Mouse (Mus musculus) Patski (cell line): ENCODE data around the gene Fus. TPM values are rescaled to one million over a fixed set of nuclear protein-coding genes. Genes with fewer than 3 reads are reported as not detected.
A peak's percentile ranks its signal among the peaks of the same experiment; 100 is the strongest.

Experiments used
- ATAC-seq: fragments of 100-300 bp; one replicate; pipeline ENCODE4 v1.8.0; 2021
- CTCF ChIA-PET: fragments of 350-600 bp; sonication (Branson Sonifier 250); formaldehyde crosslinking; loops from one replicate; lab custom pipeline; 2022; ENCODE audit warnings: inconsistent platforms; lab: Charles Lee
- POLR2A ChIA-PET: fragments of 350-600 bp; sonication (Branson Sonifier 250); formaldehyde crosslinking; loops from one replicate; lab custom pipeline; 2022; ENCODE audit warnings: antibody characterized with exemption, inconsistent platforms; lab: Charles Lee
- DNase-seq: peaks from one replicate; pipeline ENCODE4 v3.0.0-alpha.2; 2011; ENCODE audit warnings: low read depth, low spot score
- H3K27me3 ChIP-seq: fragments of 371-371 bp; one replicate; pipeline ENCODE4 v1.5.1; 2021
- CTCF ChIP-seq: fragments of 100-300 bp; IDR thresholded peaks from one replicate; pipeline ENCODE4 v1.5.1; 2021
- in situ Hi-C: fragments of 300-500 bp; cut with MboI; formaldehyde crosslinking; loops from 3 replicates; pipeline ENCODE4 v1.11.1; 2018; ENCODE audit warnings: low pct_unique_long_range_greater_than_20kb, mixed read lengths
- polyA plus RNA-seq: library from polyadenylated mRNA; unstranded; gene quantifications from one replicate; pipeline ENCODE4 v1.2.3, GENCODE M21; 2021

The Fus gene
- polyA plus RNA-seq, 1 experiment from 2014 or later, result 469 TPM

GRCm38 (mm10) chr7:127927726-127928125 lies 39.5 kb upstream of the Fus start:
- ATAC-seq (no peak), DNase-seq (no peak)
- in situ Hi-C loops, result no loop called here
- CTCF ChIA-PET, result interaction anchor here (0.9 to 1.9 kb wide), 3 partner anchors 8 to 13 kb away, joined by 3 to 4 read pairs (median 3); no protein-coding TSS in a partner anchor
- no peaks in the 10 kb centered on the region for H3K27me3 ChIP-seq
- POLR2A ChIA-PET, result interaction anchor here (0.6 kb wide), 1 partner anchor 44 kb away, joined by 4 read pairs; no protein-coding TSS in a partner anchor
- TF ChIP-seq CTCF, result no peak

GRCm38 (mm10) chr7:127928596-127928995 lies 38.7 kb upstream of the Fus start:
- no peak for DNase-seq
- no peak for TF ChIP-seq CTCF
- in situ Hi-C loops, result no loop called here
- POLR2A ChIA-PET, result interaction anchor here (0.8 kb wide), 1 partner anchor 24 kb away, joined by 3 read pairs; no protein-coding TSS in a partner anchor
- ATAC-seq, result no peak
- H3K27me3 ChIP-seq, result no peaks in the 10 kb centered on the region
- CTCF ChIA-PET, result interaction anchor here (1.8 to 1.9 kb wide), 2 partner anchors 10 to 11 kb away, joined by 3 to 6 read pairs; no protein-coding TSS in a partner anchor

DNA sequence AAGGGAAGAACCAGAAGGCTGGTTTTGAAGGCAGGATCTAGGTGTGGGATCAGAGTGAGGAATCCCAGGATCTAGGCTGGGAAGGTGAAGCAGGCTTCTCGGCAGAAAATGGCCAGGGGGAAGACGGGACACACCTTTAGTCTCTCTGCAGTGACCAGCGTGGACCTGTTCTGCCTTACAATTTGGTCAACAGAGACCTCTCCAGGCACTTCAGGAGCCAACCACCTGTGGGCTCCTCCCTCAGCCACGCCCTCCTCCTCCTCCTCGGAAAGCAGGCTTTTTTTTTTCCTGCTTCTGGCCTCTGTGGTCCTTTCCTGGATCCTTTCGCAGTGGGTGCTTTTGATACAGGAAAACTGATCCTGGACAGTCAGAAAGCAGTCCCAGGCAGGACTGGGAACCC lies 37.3 kb upstream of the Fus start, which contains the start of gene Prss8:
TSS of gene Prss8 (minus strand) at position 182 of the 400 bp plus-strand sequence.
- CTCF ChIA-PET, result interaction anchor here (1.8 to 8.7 kb wide), 2 partner anchors 8 to 11 kb away, joined by 6 to 123 read pairs; no protein-coding TSS in a partner anchor
- in situ Hi-C loops, result no loop called here
- no peak for TF ChIP-seq CTCF
- DNase-seq (no peak), ATAC-seq (no peak)
- no peaks in the 10 kb centered on the region for H3K27me3 ChIP-seq
- POLR2A ChIA-PET, result no interaction called here

- in situ Hi-C loops, result no loop called here
- no peak for ATAC-seq
Measured at GRCm38 (mm10) chr7:127930636-127931035, 36.6 kb upstream of the Fus start.

GRCm38 (mm10) chr7:127931351-127932135 lies 35.7 kb upstream of the Fus start:
- POLR2A ChIA-PET, result interaction anchor here (2.3 to 6.3 kb wide), 2 partner anchors 9 to 20 kb away, joined by 5 to 21 read pairs; partner anchors contain the start of gene Kat8

More at GRCm38 (mm10) chr7:127930636-127931035, 36.6 kb upstream of the Fus start:
- H3K27me3 ChIP-seq, result no peaks in the 10 kb centered on the region
- no peak for DNase-seq
- ChIA-PET POLR2A (interaction anchor here (0.7 to 2.3 kb wide), 3 partner anchors 8 to 23 kb away, joined by 4 to 5 read pairs (median 5); no protein-coding TSS in a partner anchor), CTCF (interaction anchor here (8.7 kb wide), 1 partner anchor 9 kb away, joined by 123 read pairs; no protein-coding TSS in a partner anchor)
- TF ChIP-seq CTCF, result no peak

DNA sequence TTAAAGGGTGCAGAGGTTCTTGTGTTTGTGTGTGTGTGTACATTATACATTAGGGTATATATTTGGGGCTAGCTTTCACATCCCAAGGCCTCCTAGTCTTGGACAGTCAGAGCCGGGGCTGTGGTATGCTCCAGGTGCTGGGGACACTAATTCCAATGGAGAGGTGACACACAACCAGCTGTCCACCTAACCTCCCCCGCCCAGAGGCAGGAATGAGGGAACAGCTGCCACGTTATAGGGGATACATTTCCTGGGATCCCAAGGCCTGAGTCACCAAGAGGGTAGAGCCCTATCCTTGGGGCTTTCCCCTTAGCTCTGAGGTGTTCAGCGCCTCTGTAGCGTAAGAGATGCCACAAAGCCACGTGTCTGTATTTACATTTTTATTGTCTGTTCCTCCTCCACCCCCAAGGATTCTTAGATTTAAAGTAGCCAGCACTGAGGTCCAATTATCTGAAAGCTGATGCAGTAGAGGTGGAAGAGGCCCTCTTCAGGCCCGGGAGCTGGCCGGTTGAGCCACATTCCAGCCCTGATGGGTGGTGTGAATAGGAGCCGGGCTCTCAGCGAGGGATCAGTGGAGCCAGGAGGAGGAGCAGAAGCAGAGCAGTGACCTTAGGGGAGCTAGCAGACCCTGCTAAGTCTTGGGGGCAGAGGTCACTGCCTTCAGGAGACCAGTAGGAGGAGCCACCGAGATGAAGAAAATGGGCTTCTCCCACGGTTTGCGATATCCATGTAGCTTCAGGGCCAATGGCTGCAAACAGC lies 34.8 kb upstream of the Fus start:
- DNase-seq (no peak), ATAC-seq (peak; percentile 28)
- ChIA-PET POLR2A (interaction anchor here (0.6 to 6.3 kb wide), 4 partner anchors 10 to 91 kb away, joined by 3 to 21 read pairs (median 4); partner anchors contain the start of gene Kat8), CTCF (interaction anchor here (1.7 to 8.7 kb wide), 2 partner anchors 10 to 11 kb away, joined by 4 to 123 read pairs; no protein-coding TSS in a partner anchor)
- no peak for TF ChIP-seq CTCF
- no peaks in the 10 kb centered on the region for H3K27me3 ChIP-seq
- in situ Hi-C loops, result no loop called here

More at GRCm38 (mm10) chr7:127931351-127932135, 35.7 kb upstream of the Fus start:
- DNase-seq (no peak), ATAC-seq (no peak)
- CTCF ChIA-PET, result interaction anchor here (1.7 to 8.7 kb wide), 2 partner anchors 10 kb away, joined by 4 to 123 read pairs; no protein-coding TSS in a partner anchor
- in situ Hi-C loops, result no loop called here
- TF ChIP-seq CTCF, result no peak
- no peaks in the 10 kb centered on the region for H3K27me3 ChIP-seq

- ATAC-seq (no peak), DNase-seq (no peak)
- ChIA-PET CTCF (interaction anchor here (0.7 to 8.7 kb wide), 3 partner anchors 13 to 161 kb away, joined by 3 to 123 read pairs (median 3); partner anchors contain the start of genes Gm21974 and Vkorc1), POLR2A (interaction anchor here (6.3 kb wide), 1 partner anchor 22 kb away, joined by 21 read pairs; the partner anchor contains the start of gene Kat8)
- no peak for TF ChIP-seq CTCF
- H3K27me3 ChIP-seq, result no peaks in the 10 kb centered on the region
- in situ Hi-C loops, result no loop called here
Measured at GRCm38 (mm10) chr7:127934075-127934474, 33.2 kb upstream of the Fus start.

DNA sequence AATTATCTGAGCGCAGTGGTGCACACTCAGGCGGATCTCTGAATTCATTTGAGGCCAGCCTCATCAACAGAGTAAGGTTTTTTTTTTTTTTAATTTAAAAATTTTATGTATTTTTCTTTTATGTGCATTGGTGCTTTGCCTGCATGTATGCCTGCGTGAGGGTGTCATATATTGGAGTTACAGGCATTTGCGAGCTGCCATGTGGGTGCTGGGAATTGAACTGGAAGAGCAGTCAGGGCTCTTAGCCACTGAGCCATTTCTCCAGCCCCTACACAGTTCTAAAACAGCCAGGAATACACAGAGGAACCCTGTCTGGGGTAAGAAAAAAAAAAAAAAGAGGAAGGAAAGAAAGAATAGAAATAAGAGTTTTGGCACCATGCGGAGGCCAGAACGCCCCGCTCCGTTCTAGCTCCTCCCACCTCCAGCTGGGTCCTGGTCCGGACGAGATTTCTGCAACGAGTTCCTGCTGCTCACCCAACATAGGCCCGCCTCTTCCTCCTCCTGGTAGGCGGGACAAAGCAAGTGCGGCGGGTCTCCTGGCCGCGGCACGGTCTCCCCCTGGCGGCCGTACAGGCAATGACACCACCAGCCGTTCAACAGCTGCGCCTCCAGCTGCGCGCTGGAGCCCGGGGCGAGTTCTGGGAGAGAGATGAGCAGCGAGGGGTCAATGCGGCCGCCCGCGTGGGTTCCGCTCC lies 32.1 kb upstream of the Fus start:
- in situ Hi-C loops, result loop anchor here (5.0 kb wide), 1 partner anchor 158 kb away; the partner anchor contains the start of gene Setd1a
- CTCF ChIA-PET, result interaction anchor here (0.6 to 8.7 kb wide), 14 partner anchors 8 to 164 kb away, joined by 3 to 123 read pairs (median 3); partner anchors contain the start of genes Gm21974, Kat8 and Vkorc1
- POLR2A ChIA-PET, result interaction anchor here (0.7 to 6.3 kb wide), 3 partner anchors 11 to 24 kb away, joined by 3 to 21 read pairs (median 3); partner anchors contain the start of gene Kat8
- ATAC-seq (peak; percentile 76), DNase-seq (no peak)
- no peaks in the 10 kb centered on the region for H3K27me3 ChIP-seq
- TF ChIP-seq CTCF, result no peak

DNA sequence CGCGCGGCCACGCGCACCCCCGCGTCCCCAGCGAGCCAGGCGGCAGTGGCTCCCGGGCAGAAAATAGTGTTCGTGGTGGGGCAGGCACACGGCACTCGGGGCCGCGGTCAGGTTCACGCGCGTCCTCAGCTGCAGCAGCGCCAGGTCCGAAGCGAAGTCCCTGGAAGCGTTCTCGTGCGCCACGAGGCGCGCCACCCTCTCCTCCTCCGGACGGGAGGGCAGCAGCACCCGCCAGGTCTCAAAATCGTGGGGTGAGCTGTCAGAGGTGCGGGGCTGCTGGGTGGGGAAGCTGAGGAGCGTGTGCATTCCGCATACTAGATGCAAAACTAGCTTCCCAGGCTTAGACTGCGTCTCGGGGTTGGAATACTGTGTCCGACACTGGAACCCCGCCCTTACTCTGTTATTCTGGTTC lies 31.5 kb upstream of the Fus start:
- in situ Hi-C loops, result loop anchor here (5.0 kb wide), 1 partner anchor 158 kb away; the partner anchor contains the start of gene Setd1a
- ChIA-PET CTCF (interaction anchor here (0.9 to 8.7 kb wide), 11 partner anchors 8 to 165 kb away, joined by 3 to 123 read pairs (median 3); partner anchors contain the start of gene Kat8), POLR2A (interaction anchor here (0.8 to 6.3 kb wide), 3 partner anchors 18 to 31 kb away, joined by 3 to 21 read pairs (median 4); partner anchors contain the start of gene Kat8)

More for the DNA sequence above, 31.5 kb upstream of the Fus start:
- ATAC-seq, result no peak
- no peaks in the 10 kb centered on the region for H3K27me3 ChIP-seq
- no peak for DNase-seq
- no peak for TF ChIP-seq CTCF
